Mouse (Mus musculus): ENCODE results near the gene Lrrc32.

The Lrrc32 gene

GRCm38 (mm10) chr7:98544556-98544955 lies 55.5 kb downstream of the Lrrc32 start:
- DNase-seq (ENCODE audit: low spot score): no peak

- no peak for DNase-seq (ENCODE audit: low spot score)
Measured at GRCm38 (mm10) chr7:98548839-98549238, 59.8 kb downstream of the Lrrc32 start.

- DNase-seq (ENCODE audit: low spot score): no peak
Measured at GRCm38 (mm10) chr7:98550596-98550995, 61.5 kb downstream of the Lrrc32 start.

GRCm38 (mm10) chr7:98551041-98551440 lies 62.0 kb downstream of the Lrrc32 start:
- no peak for DNase-seq (ENCODE audit: low spot score)
